Mouse (Mus musculus) CH12.LX (cell line): ENCODE measurements around the gene Myo15. TPM values are rescaled to one million over a fixed set of nuclear protein-coding genes. Genes with fewer than 3 reads are reported as not detected.

Experiments
- DNase-seq: peaks from one replicate; pipeline ENCODE4 v3.0.0-alpha.2; 2013; ENCODE audit errors: extremely low read depth
- H3K27ac ChIP-seq: 2 replicates; pipeline ENCODE4 v1.5.1; 2012; ENCODE audit warnings: low read depth, mild to moderate bottlenecking, control low read depth, moderate library complexity; ENCODE audit not compliant: insufficient read depth
- H3K27me3 ChIP-seq: replicated peaks from 2 replicates; pipeline ENCODE3; 2012; ENCODE audit warnings: inconsistent platforms
- H3K36me3 ChIP-seq, 2 experiments: replicated peaks in 1 of 2; 2 replicates each; pipeline versions ENCODE3 to v1.6.1; 2012; ENCODE audit warnings: inconsistent platforms in 1 of 2, low read length in 1 of 2, mild to moderate bottlenecking in 1 of 2, mixed read lengths in 1 of 2, moderate library complexity in 1 of 2; ENCODE audit not compliant: control insufficient read depth in 1 of 2, insufficient read depth in 1 of 2
- H3K4me1 ChIP-seq, 2 experiments: 2 replicates each; pipeline ENCODE4 v1.6.1; 2012; ENCODE audit warnings: inconsistent platforms in 1 of 2, moderate library complexity in 1 of 2; ENCODE audit not compliant: insufficient read depth in 2 of 2, control insufficient read depth in 1 of 2
- H3K4me2 ChIP-seq: 2 replicates; pipeline ENCODE4 v1.6.1; 2012; ENCODE audit warnings: low read depth, mild to moderate bottlenecking, control low read depth; ENCODE audit not compliant: poor library complexity, insufficient read depth, severe bottlenecking
- H3K4me3 ChIP-seq, 3 experiments: fragments of 150-350 bp in 1 of 3; sonication (generic) in 1 of 3; replicated peaks in 1 of 3; 2 replicates each; pipeline versions ENCODE3 to v1.5.1; 2011 to 2012; ENCODE audit warnings: low read depth in 2 of 3, low read length in 2 of 3, mild to moderate bottlenecking in 2 of 3, moderate library complexity in 2 of 3, control low read depth in 1 of 3, improper control_type of control experiment in 1 of 3, inconsistent platforms in 1 of 3, mixed read lengths in 1 of 3; ENCODE audit not compliant: poor library complexity in 1 of 3
- H3K79me2 ChIP-seq: replicated peaks from 2 replicates; pipeline ENCODE4 v1.6.1; 2012; ENCODE audit warnings: mild to moderate bottlenecking, moderate library complexity; ENCODE audit not compliant: control insufficient read depth, poor library complexity, insufficient read depth, severe bottlenecking; ENCODE audit errors: extremely low read depth
- H3K9ac ChIP-seq: 2 replicates; pipeline ENCODE4 v1.6.1; 2012; ENCODE audit warnings: low read depth, mild to moderate bottlenecking, control low read depth, moderate library complexity; ENCODE audit not compliant: insufficient read depth
- H3K9me3 ChIP-seq: replicated peaks from 2 replicates; pipeline ENCODE3; 2012; ENCODE audit warnings: low read length, inconsistent platforms, mixed read lengths
- CHD2 ChIP-seq: IDR thresholded peaks from 2 replicates; pipeline ENCODE4 v1.6.1; 2011; ENCODE audit warnings: low read length, improper control_type of control experiment
- CTCF ChIP-seq, 2 experiments: IDR thresholded peaks in 1 of 2; conservative IDR thresholded peaks in 1 of 2; 2 replicates each; pipeline ENCODE4 v1.5.1; 2011 to 2012; ENCODE audit warnings: low read depth in 2 of 2, low read length in 2 of 2, improper control_type of control experiment in 1 of 2, inconsistent platforms in 1 of 2, mild to moderate bottlenecking in 1 of 2, moderate library complexity in 1 of 2
- E2F4 ChIP-seq: IDR thresholded peaks from 2 replicates; pipeline ENCODE4 v1.6.1; 2011; ENCODE audit warnings: low read depth, low read length, improper control_type of control experiment; ENCODE audit not compliant: insufficient replicate concordance
- ELF1 ChIP-seq: IDR thresholded peaks from 2 replicates; pipeline ENCODE4 v1.6.1; 2014; ENCODE audit warnings: low read depth, mild to moderate bottlenecking, inconsistent platforms, low read length, improper control_type of control experiment
- EP300 ChIP-seq: IDR thresholded peaks from 2 replicates; pipeline ENCODE4 v1.6.1; 2011; ENCODE audit warnings: low read length, improper control_type of control experiment
- ETS1 ChIP-seq: conservative IDR thresholded peaks from 2 replicates; pipeline ENCODE4 v1.6.1; 2012; ENCODE audit warnings: low read depth, mild to moderate bottlenecking, inconsistent platforms, low read length, improper control_type of control experiment, moderate library complexity
- JUN ChIP-seq: IDR thresholded peaks from 2 replicates; pipeline ENCODE4 v1.6.1; 2011; ENCODE audit warnings: low read depth, mild to moderate bottlenecking, low read length, improper control_type of control experiment, moderate library complexity; ENCODE audit not compliant: insufficient read depth
- MAFK ChIP-seq: IDR thresholded peaks from 2 replicates; pipeline ENCODE4 v1.6.1; 2011; ENCODE audit warnings: low read length, improper control_type of control experiment; ENCODE audit not compliant: insufficient replicate concordance
- MAX ChIP-seq: IDR thresholded peaks from 2 replicates; pipeline ENCODE4 v1.6.1; 2011; ENCODE audit warnings: low read length, improper control_type of control experiment
- MAZ ChIP-seq: IDR thresholded peaks from 2 replicates; pipeline ENCODE4 v1.6.1; 2012; ENCODE audit warnings: low read depth, mild to moderate bottlenecking, inconsistent platforms, low read length, improper control_type of control experiment, moderate library complexity
- MEF2A ChIP-seq: IDR thresholded peaks from 2 replicates; pipeline ENCODE4 v1.6.1; 2014; ENCODE audit warnings: low read depth, mild to moderate bottlenecking, inconsistent platforms, low read length, improper control_type of control experiment, borderline replicate concordance
- MXI1 ChIP-seq: IDR thresholded peaks from 2 replicates; pipeline ENCODE4 v1.6.1; 2011; ENCODE audit warnings: mild to moderate bottlenecking, low read depth, low read length, improper control_type of control experiment
- NELFE ChIP-seq: IDR thresholded peaks from 2 replicates; pipeline ENCODE4 v1.6.1; 2011; ENCODE audit warnings: low read depth, low read length, improper control_type of control experiment
- POLR2A ChIP-seq: IDR thresholded peaks from 2 replicates; pipeline ENCODE4 v1.6.1; 2011; ENCODE audit warnings: low read depth, mild to moderate bottlenecking, improper control_type of control experiment, low read length
- POLR2AphosphoS2 ChIP-seq: IDR thresholded peaks from 2 replicates; pipeline ENCODE4 v1.6.1; 2011; ENCODE audit warnings: low read depth, low read length, improper control_type of control experiment
- SIN3A ChIP-seq: IDR thresholded peaks from 2 replicates; pipeline ENCODE4 v1.6.1; 2012; ENCODE audit warnings: low read length, improper control_type of control experiment, inconsistent platforms
- TCF12 ChIP-seq: IDR thresholded peaks from 2 replicates; pipeline ENCODE4 v1.6.1; 2014; ENCODE audit warnings: low read depth, mild to moderate bottlenecking, inconsistent platforms, low read length, improper control_type of control experiment
- UBTF ChIP-seq: IDR thresholded peaks from 2 replicates; pipeline ENCODE4 v1.6.1; 2012; ENCODE audit warnings: low read depth, mild to moderate bottlenecking, inconsistent platforms, low read length, improper control_type of control experiment, moderate library complexity
- USF2 ChIP-seq: conservative IDR thresholded peaks from 2 replicates; pipeline ENCODE4 v1.6.1; 2011; ENCODE audit warnings: low read depth, low read length, improper control_type of control experiment
- ZC3H11A ChIP-seq: IDR thresholded peaks from 2 replicates; pipeline ENCODE4 v1.6.1; 2012; ENCODE audit warnings: low read depth, mild to moderate bottlenecking, inconsistent platforms, low read length, improper control_type of control experiment
- ZMIZ1 ChIP-seq: IDR thresholded peaks from 2 replicates; pipeline ENCODE4 v1.6.1; 2012; ENCODE audit warnings: low read depth, mild to moderate bottlenecking, inconsistent platforms, low read length, improper control_type of control experiment
- dilution Hi-C: fragments of 300-500 bp; cut with MboI; formaldehyde crosslinking; loops from 2 replicates; pipeline ENCODE4 v1.14.3; 2020; ENCODE audit warnings: low sequenced_read_pairs; ENCODE audit not compliant: extremely low pct_unique_long_range_greater_than_20kb, extremely low pct_ligation_motif_present
- in situ Hi-C: fragments of 300-500 bp; cut with MboI; formaldehyde crosslinking; loops from 3 replicates; pipeline ENCODE4 v1.14.3; 2019; ENCODE audit warnings: low sequenced_read_pairs, low pct_ligation_motif_present, low pct_unique_long_range_greater_than_20kb, mixed read lengths
- polyA plus RNA-seq: library from polyadenylated mRNA; unstranded; fragments of >175 nt; gene quantifications from 2 replicates; pipeline ENCODE4 v1.2.1, GENCODE M21; 2012; ENCODE audit warnings: low read depth; ENCODE audit not compliant: insufficient read length
- total RNA-seq, 2 experiments: library from RNA; depleted of rRNA; stranded (reverse); fragments of 300-350 nt in 1 of 2; fragments of >200 nt in 1 of 2; gene quantifications; 2 replicates each; pipeline ENCODE4 v1.2.3; 2012 to 2014

The Myo15 gene
- total and polyA plus RNA-seq, 3 experiments, result 0.01 to 0.13 (median 0.04) TPM

DNA sequence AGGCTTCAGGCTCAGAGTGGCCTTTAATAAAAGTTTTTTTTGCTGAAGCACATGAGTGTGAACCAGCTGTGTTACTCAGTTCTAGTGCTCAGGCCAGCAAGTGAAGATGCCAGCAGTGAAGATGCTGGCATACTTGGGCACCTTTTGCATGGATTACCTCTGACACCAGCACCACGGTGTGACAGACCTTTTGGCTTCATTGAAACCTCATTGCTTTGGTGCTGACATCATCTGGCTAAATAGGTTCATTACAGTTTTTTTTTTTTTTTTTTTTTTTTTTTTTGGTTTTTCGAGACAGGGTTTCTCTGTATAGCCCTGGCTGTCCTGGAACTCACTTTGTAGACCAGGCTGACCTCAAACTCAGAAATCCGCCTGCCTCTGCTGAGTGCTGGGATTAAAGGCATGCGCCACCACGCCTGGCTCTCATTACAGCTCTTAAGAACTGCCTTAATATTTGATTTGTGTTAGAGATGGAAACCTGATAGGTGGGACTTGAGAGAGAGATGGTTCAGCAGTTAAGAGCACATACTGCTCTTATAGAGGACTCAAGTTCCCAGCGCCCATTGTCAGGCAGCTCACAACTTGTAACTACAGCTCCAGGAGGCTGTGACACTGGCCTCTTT is 47.0 kb upstream of the Myo15 start (continued):
- TF ChIP-seq CHD2, result no peak
- TF ChIP-seq NELFE, result no peak
- no peak for TF ChIP-seq SIN3A

DNA sequence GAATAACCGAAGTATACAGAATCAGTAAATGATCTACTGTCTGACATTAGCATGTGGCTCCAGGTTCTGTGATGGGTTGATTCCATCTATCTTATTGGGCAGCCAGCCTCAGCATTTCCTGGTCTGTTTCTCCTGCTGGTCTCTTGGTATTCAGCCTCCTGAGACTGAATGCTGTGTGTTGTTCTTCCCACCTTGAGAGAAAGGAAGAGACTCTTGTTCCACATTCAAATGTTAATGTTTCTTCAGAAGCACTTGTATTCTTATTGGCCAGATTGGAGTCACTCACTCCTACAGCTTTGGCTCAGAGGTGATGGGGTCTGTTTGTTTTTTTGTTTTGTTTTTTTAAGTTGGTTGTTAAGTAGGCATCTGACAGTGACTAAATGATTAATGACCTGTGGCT is 46.1 kb upstream of the Myo15 start:
- peaks cover 8% of the 10 kb centered on the region; the same call in 1 of the 2 replicates for H3K79me2 ChIP-seq
- H3K27me3 ChIP-seq, result no peaks in the 10 kb centered on the region
- H3K4me3 ChIP-seq, result no peak overlapping the region
- no peak overlapping the region for H3K27ac ChIP-seq
- no peaks in the 10 kb centered on the region for H3K9me3 ChIP-seq
- H3K9ac ChIP-seq, result no peak overlapping the region
- H3K4me2 ChIP-seq, result no peak overlapping the region
- dilution Hi-C loops, result no loop called here
- H3K4me1 ChIP-seq, result peaks cover 5 to 36% of the 10 kb centered on the region in 2 experiments
- H3K36me3 ChIP-seq, result peaks cover 3 to 45% of the 10 kb centered on the region in 2 experiments
- TF ChIP-seq ZMIZ1 (no peak), POLR2A (no peak), USF2 (no peak), E2F4 (no peak), TCF12 (no peak), ZC3H11A (no peak), ELF1 (no peak), SIN3A (no peak), UBTF (no peak), MEF2A (no peak), EP300 (no peak), MAFK (no peak), POLR2AphosphoS2 (no peak), NELFE (no peak), MXI1 (no peak), JUN (no peak)
- TF ChIP-seq, all 38 proteins: peak for 0
- no peak for DNase-seq
- in situ Hi-C loops, result loop anchor here (25.0 kb wide), 1 partner anchor 336 kb away; no protein-coding TSS in a partner anchor

DNA sequence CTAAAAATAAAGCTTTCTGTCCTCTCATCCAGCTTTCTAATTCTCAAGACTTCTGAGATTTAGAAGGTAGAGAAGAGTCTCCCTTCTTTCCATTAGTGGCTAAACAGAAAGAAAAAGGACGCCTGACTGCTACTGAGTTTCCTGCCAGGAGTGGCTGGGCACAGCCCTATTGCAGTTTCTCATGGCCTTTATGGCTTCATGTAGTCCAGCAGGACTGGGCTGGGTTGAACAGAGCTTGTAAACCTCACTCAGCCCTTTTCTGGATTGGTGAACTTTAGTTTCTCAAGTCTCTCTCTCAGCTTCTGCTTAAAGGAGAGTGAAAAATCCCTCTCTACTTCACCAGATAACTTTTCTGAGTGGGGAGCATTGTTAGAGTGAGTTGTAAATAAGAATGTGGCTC is 42.7 kb upstream of the Myo15 start:
- Histone ChIP-seq H3K79me2 (peaks cover 2% of the 10 kb centered on the region; the same call in 1 of the 2 replicates), H3K4me1 (peaks cover 2 to 13% of the 10 kb centered on the region in 2 experiments; a peak in 2 of 4 replicates), H3K9me3 (no peaks in the 10 kb centered on the region), H3K4me2 (no peak overlapping the region), H3K36me3 (peaks cover 5 to 54% of the 10 kb centered on the region in 2 experiments), H3K27me3 (no peaks in the 10 kb centered on the region), H3K27ac (no peak overlapping the region), H3K4me3 (no peak overlapping the region), H3K9ac (no peak overlapping the region)
- dilution Hi-C loops (no loop called here), in situ Hi-C loops (no loop called here)
- DNase-seq, result no peak
- TF ChIP-seq MAX, result no peak
- no peak for TF ChIP-seq MAFK
- no peak for TF ChIP-seq MAZ
- no peak for TF ChIP-seq ZMIZ1
- no peak for TF ChIP-seq CTCF (conservative IDR thresholded peaks at IDR 0.05 in 1 of 2, IDR thresholded peaks at IDR 0.05 in 1 of 2; ENCODE audit: low read depth in 2 of 2, low read length in 2 of 2)
- TF ChIP-seq ELF1, result no peak
- TF ChIP-seq ETS1, result no peak
